Mouse (Mus musculus): ENCODE measurements at regions not wholly inside any gene's neighbourhood (a gene's known extent, or its start where the extent isn't known, plus 50 kb on each side); places are given as distances from the start of the nearest gene placed in this dataset.

DNA sequence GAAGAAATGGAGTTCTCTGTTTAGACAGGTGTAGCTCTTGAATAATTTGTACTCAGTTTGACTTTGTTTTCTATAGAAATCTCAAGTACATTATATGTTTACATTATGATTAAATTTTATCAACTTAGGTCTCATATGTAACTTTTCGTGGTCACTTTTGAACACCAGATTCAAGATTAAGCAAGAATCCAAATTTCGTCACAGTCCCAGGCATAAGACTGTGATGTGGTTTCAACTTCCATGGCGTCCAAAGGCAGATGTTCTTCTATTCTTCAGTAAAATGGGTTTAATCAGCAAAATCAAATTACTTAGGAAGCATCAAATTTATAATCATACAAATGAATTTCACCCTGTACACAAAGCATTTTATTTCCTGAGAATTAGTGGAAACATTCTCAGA is 198.9 kb downstream of the Gm13691 start:
- TF ChIP-seq GATA1 (IDR thresholded peaks at IDR 0.05; ENCODE audit: borderline replicate concordance, low read length) (no peak), FLI1 (IDR thresholded peaks at IDR 0.05; ENCODE audit: low read length) (no peak)

Measured in megakaryocyte, embryonic 14.5 days (primary cell).